Mouse (Mus musculus) kidney, postnatal 0 days (tissue): ENCODE results near the gene Slfn9. TPM values are rescaled to one million over a fixed set of nuclear protein-coding genes. Genes with fewer than 3 reads are reported as not detected.
A peak's percentile ranks its signal among the peaks of the same experiment; 100 is the strongest.
"Not testable (repeated sequence)": the region's sequence is repeated elsewhere in the genome, so short reads cannot be mapped to it uniquely, and the experiment has no call there.

Experiments
- ATAC-seq: fragments of 200-750 bp; cut with Nextera tagmentation; replicated peaks from 2 replicates; pipeline ENCODE4 v1.8.0; 2017; ENCODE audit warnings: low read depth, moderate number of reproducible peaks, moderate TSS enrichment, moderate library complexity; ENCODE audit not compliant: low FRiP score
- DNase-seq: peaks from one replicate; pipeline ENCODE4 v3.0.0-alpha.2; 2016; ENCODE audit warnings: low spot score
- H3K27ac ChIP-seq: fragments of 300-500 bp; sonication (generic); 2 replicates; pipeline ENCODE4 v1.5.1; 2014; ENCODE audit warnings: mild to moderate bottlenecking
- H3K27me3 ChIP-seq: fragments of 300-500 bp; sonication (generic); 2 replicates; pipeline ENCODE4 v1.6.1; 2014; ENCODE audit warnings: low read length, mixed read lengths; ENCODE audit not compliant: insufficient read depth
- H3K36me3 ChIP-seq: fragments of 300-500 bp; sonication (generic); 2 replicates; pipeline ENCODE4 v1.6.1; 2014; ENCODE audit warnings: low read length, mixed read lengths; ENCODE audit not compliant: insufficient read depth
- H3K4me1 ChIP-seq: fragments of 300-500 bp; sonication (generic); replicated peaks from 2 replicates; pipeline ENCODE4 v1.6.1; 2014; ENCODE audit warnings: antibody characterized with exemption, low read length, mixed read lengths; ENCODE audit not compliant: insufficient read depth
- H3K4me2 ChIP-seq: fragments of 300-500 bp; sonication (generic); 2 replicates; pipeline ENCODE4 v1.6.1; 2014; ENCODE audit warnings: mild to moderate bottlenecking, low read length, moderate library complexity, mixed read lengths
- H3K4me3 ChIP-seq: fragments of 300-500 bp; sonication (generic); replicated peaks from 2 replicates; pipeline ENCODE4 v1.5.1; 2014; ENCODE audit warnings: low read depth, low read length
- H3K9ac ChIP-seq: fragments of 300-500 bp; sonication (generic); 2 replicates; pipeline ENCODE4 v1.6.1; 2014; ENCODE audit warnings: low read depth, low read length
- H3K9me3 ChIP-seq: fragments of 300-500 bp; sonication (generic); replicated peaks from 2 replicates; pipeline ENCODE4 v1.6.1; 2016; ENCODE audit warnings: low read length, inconsistent platforms, mixed read lengths
- CTCF ChIP-seq: IDR thresholded peaks from 2 replicates; pipeline ENCODE4 v1.5.1; 2016; ENCODE audit warnings: antibody characterized with exemption, low read depth, mild to moderate bottlenecking, moderate library complexity
- WGBS: fragments of 180-500 bp; shearing (Covaris S2); extraction: QIAGEN DNeasy Blood & Tissue Kit; methylation state at CpG from one replicate; pipeline ENCODE4 v1.1.7; 2014; 5-methylcytosine and 5-hydroxymethylcytosine counted together
- polyA plus RNA-seq: library from polyadenylated mRNA; unstranded; fragments of >200 nt; fragmentation: Nextera tagmentation; extraction: Ambion mirVana; gene quantifications from 2 replicates; pipeline ENCODE4 v1.2.1, GENCODE M21; 2015

The Slfn9 gene
- polyA plus RNA-seq, result 9.4 and 11.5 TPM in 2 replicates

DNA sequence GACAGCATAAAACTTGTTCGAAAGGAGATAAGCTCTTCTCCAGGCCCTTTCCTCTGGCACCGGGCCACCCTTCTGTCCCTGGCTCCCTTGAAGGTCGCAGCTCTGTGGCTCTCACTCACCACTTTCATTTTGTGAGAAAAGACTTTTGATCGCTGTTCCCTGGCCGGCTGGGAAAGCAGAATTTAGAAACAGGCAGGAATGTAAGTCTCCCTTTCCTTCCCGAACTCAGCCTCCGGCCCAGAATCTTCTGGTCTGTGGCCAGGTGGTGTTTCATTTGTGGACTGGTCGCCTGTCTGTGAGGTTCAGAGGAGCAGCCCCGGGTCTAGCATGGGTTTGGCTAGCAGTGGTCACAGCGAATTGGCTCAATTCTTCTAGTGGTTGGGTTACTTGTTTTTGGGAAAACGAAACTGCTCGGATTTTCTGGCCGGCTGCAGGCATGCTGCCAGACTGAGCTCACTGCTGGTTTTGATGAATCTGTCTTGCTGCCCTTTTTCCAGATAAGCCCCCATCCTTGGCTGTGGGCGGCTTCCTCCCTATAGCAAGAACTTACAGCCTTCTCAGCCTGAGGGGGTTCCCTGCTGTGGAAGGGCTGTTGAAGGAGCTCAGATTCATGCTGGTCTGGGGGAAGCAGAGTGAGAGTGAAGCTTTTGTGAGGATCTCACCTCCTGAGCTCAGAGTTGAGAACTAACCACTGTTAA is at the start of gene Slfn9:
Slfn9 (minus strand) TSS at position 362 of the 698 bp plus-strand sequence.
- no peak for TF ChIP-seq CTCF
- WGBS, result 4% methylated on average over 14 of the region's 14 CpGs
- no peaks in the 10 kb centered on the region for H3K36me3 ChIP-seq
- H3K9me3 ChIP-seq, result no peaks in the 10 kb centered on the region
- peak within 1 kb of the TSS; percentile 67 for H3K27ac ChIP-seq
- peak within 1 kb of the TSS; percentile 89 for H3K4me2 ChIP-seq
- no peaks in the 10 kb centered on the region for H3K27me3 ChIP-seq
- no peaks in the 10 kb centered on the region for H3K4me1 ChIP-seq
- peak within 1 kb of the TSS; percentile 55 for H3K4me3 ChIP-seq
- H3K9ac ChIP-seq, result peak within 1 kb of the TSS; percentile 57
- DNase-seq (peak; percentile 49), ATAC-seq (no peak)

- Histone ChIP-seq H3K36me3 (no peaks in the 10 kb centered on the region), H3K27me3 (no peaks in the 10 kb centered on the region), H3K9me3 (no peaks in the 10 kb centered on the region), H3K4me3 (no peak overlapping the region), H3K9ac (no peak overlapping the region), H3K27ac (no peak overlapping the region), H3K4me2 (no peak overlapping the region), H3K4me1 (no peaks in the 10 kb centered on the region)
- TF ChIP-seq CTCF, result no peak
- no peak for DNase-seq
- no peak for ATAC-seq
Measured at GRCm38 (mm10) chr11:83041000-83041399, 49.4 kb upstream of the Slfn9 start.

- TF ChIP-seq CTCF, result peak; percentile 44
- DNase-seq, result peak; percentile 70
- 30% methylated on average over 1 of the region's 1 CpGs for WGBS
Measured at GRCm38 (mm10) chr11:83040325-83040724, 48.7 kb upstream of the Slfn9 start.

GRCm38 (mm10) chr11:83039796-83040195 is 48.2 kb upstream of the Slfn9 start:
- Histone ChIP-seq H3K9ac (no peak overlapping the region), H3K4me3 (peak overlapping the region; percentile 18), H3K27ac (no peak overlapping the region), H3K4me2 (peak overlapping the region; percentile 50), H3K36me3 (no peaks in the 10 kb centered on the region), H3K27me3 (no peaks in the 10 kb centered on the region), H3K9me3 (no peaks in the 10 kb centered on the region), H3K4me1 (no peaks in the 10 kb centered on the region)
- WGBS, result 17% methylated on average over 19 of the region's 19 CpGs
- ATAC-seq (no peak), DNase-seq (no peak)
- no peak; the same call in 1 of the 2 replicates for TF ChIP-seq CTCF

More at GRCm38 (mm10) chr11:83040325-83040724, 48.7 kb upstream of the Slfn9 start:
- ATAC-seq, result no peak
- Histone ChIP-seq H3K4me1 (no peaks in the 10 kb centered on the region), H3K9ac (no peak overlapping the region), H3K4me3 (peak overlapping the region; percentile 18), H3K4me2 (peak overlapping the region; percentile 50), H3K9me3 (no peaks in the 10 kb centered on the region), H3K36me3 (no peaks in the 10 kb centered on the region), H3K27me3 (no peaks in the 10 kb centered on the region), H3K27ac (no peak overlapping the region)

GRCm38 (mm10) chr11:83039156-83039555 is 47.5 kb upstream of the Slfn9 start:
- Histone ChIP-seq H3K27me3 (no peaks in the 10 kb centered on the region), H3K36me3 (no peaks in the 10 kb centered on the region), H3K9me3 (no peaks in the 10 kb centered on the region), H3K4me2 (no peak overlapping the region), H3K4me3 (no peak overlapping the region), H3K27ac (no peak overlapping the region), H3K9ac (no peak overlapping the region), H3K4me1 (no peaks in the 10 kb centered on the region)
- TF ChIP-seq CTCF, result no peak
- DNase-seq (no peak), ATAC-seq (no peak)
- WGBS, result 88% methylated on average over 1 of the region's 1 CpGs

DNA sequence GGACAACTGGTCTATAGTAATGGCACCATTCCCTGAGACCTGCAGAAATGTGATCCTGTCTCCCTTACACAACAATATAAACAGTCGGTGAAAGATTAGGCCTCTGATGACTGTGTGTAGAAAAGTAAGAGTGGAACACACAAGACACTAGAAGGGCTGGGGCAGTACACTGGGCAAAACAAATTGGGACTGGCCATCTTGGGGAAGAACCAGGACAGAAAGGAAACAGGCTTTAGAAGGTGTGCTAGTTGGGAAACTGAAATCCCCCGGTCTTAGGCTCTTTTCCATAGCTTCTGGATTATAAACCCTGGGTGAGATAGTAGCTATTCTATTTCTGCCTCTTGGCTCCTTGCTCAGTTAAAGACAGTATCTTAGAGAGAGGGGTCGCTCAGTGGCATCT is 47.1 kb upstream of the Slfn9 start:
- not testable (repeated sequence) for H3K9ac ChIP-seq, DNase-seq, ATAC-seq, H3K9me3 ChIP-seq, H3K27ac ChIP-seq, H3K4me1 ChIP-seq, H3K4me2 ChIP-seq, H3K36me3 ChIP-seq, H3K4me3 ChIP-seq, H3K27me3 ChIP-seq
- WGBS, result 75% methylated on average over 3 of the region's 3 CpGs
